Comparison of ENCODE assay signal across 9 mouse cellular contexts in the genomic region with DNA sequence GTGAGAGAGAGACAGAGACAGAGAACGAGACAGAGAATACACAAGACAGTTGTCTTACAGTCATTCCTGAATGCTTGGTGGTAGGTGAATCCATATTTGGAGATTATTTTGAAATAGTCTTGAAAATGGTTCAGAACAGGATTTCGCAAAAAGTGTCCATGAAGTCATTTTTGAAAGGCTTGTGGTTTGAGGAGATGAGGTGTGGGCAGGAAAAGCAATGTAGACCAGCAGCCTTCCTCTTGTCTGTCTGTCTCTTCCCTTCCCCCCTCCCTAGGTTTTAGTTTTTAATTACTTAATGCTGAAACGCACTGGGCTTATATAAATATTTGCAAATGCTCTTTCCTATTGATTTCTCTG.
DNase-seq lines count a peak whose midpoint lies in the region; ATAC-seq lines count a peak whose summit lies in the region.
"Had no signal": no experiment of that assay in that cellular context is flagged by ENCODE, and none has a peak within 500 bp of the region (broad histone marks: within the 10 kb centered on the region; RNA-seq: fewer than 3 reads in every experiment).

No protein-coding gene starts in this region.

- H3K27me3 ChIP-seq in embryonic facial prominence, embryonic 14.5 days (replicated peaks; ENCODE audit: control insufficient read depth, insufficient read depth, low read length), result no peaks in the 10 kb centered on the region; the same call in 1 of the 2 replicates
- H3K27me3 ChIP-seq in intestine, embryonic 16.5 days (replicated peaks; ENCODE audit: control insufficient read depth, insufficient read depth, low read length), result no peaks in the 10 kb centered on the region
- H3K27me3 ChIP-seq in midbrain, embryonic 13.5 days, result no peaks in the 10 kb centered on the region

- H3K27ac ChIP-seq in embryonic facial prominence, embryonic 14.5 days (replicated peaks; ENCODE audit: low read depth, low read length), result peak overlapping the region; percentile 99
- H3K27ac ChIP-seq in intestine, embryonic 16.5 days (ENCODE audit: low read length), result peak overlapping the region; percentile 75
- peak overlapping the region; percentile 100 for H3K27ac ChIP-seq in midbrain, embryonic 13.5 days

- peak overlapping the region; percentile 99 for H3K9ac ChIP-seq in embryonic facial prominence, embryonic 14.5 days (ENCODE audit: low read depth, low read length)
- H3K9ac ChIP-seq in intestine, embryonic 16.5 days (ENCODE audit: low read depth, low read length), result 0 out of 2 replicates have a peak overlapping the region, but pooled peaks have one; percentile 24
- peak overlapping the region; percentile 100 for H3K9ac ChIP-seq in midbrain, embryonic 13.5 days (replicated peaks)

- H3K9me3 ChIP-seq in embryonic facial prominence, embryonic 14.5 days (ENCODE audit: control insufficient read depth, low read length), result no peaks in the 10 kb centered on the region
- no peaks in the 10 kb centered on the region for H3K9me3 ChIP-seq in intestine, embryonic 16.5 days (ENCODE audit: control insufficient read depth, low read length)
- no peaks in the 10 kb centered on the region for H3K9me3 ChIP-seq in midbrain, embryonic 13.5 days

- peak overlapping the region; percentile 96 for H3K4me2 ChIP-seq in embryonic facial prominence, embryonic 14.5 days (ENCODE audit: low read depth, low read length)
- peak overlapping the region; percentile 69 for H3K4me2 ChIP-seq in intestine, embryonic 16.5 days (ENCODE audit: low read depth, low read length)
- peak overlapping the region; percentile 85 for H3K4me2 ChIP-seq in midbrain, embryonic 13.5 days (replicated peaks)

- WGBS in embryonic facial prominence, embryonic 14.5 days, result 36% methylated on average over 3 of the region's 3 CpGs
- 35% methylated on average over 3 of the region's 3 CpGs for WGBS in intestine, embryonic 16.5 days
- 32% methylated on average over 3 of the region's 3 CpGs for WGBS in midbrain, embryonic 13.5 days

- no peak for ATAC-seq in embryonic facial prominence, embryonic 14.5 days (ENCODE audit: low read depth)
- no peak for ATAC-seq in intestine, embryonic 16.5 days
- no peak for ATAC-seq in midbrain, embryonic 13.5 days

- no peaks in the 10 kb centered on the region for H3K36me3 ChIP-seq in embryonic facial prominence, embryonic 14.5 days (ENCODE audit: control insufficient read depth, insufficient read depth, low read length)
- no peaks in the 10 kb centered on the region for H3K36me3 ChIP-seq in intestine, embryonic 16.5 days (ENCODE audit: control insufficient read depth, insufficient read depth, low read length)
- no peaks in the 10 kb centered on the region for H3K36me3 ChIP-seq in midbrain, embryonic 13.5 days

- peak; percentile 11 for DNase-seq in embryo, embryonic 11 days
- DNase-seq in embryo, embryonic 10 days (ENCODE audit: low spot score), result no peak
- no peak for DNase-seq in embryonic facial prominence, embryonic 14.5 days (ENCODE audit: low spot score)
- DNase-seq in natural killer cell, adult 2 months (ENCODE audit: low spot score in 2 of 2), result no peak
- DNase-seq in ovary, postnatal 36 days (ENCODE audit: low spot score), result no peak
- no peak for DNase-seq in testis, postnatal 10 days (ENCODE audit: low spot score)
- DNase-seq: gastrocnemius, postnatal 14 days had no signal

- peak overlapping the region; percentile 92 for H3K4me3 ChIP-seq in embryonic facial prominence, embryonic 14.5 days (ENCODE audit: low read depth, low read length)
- no peak overlapping the region for H3K4me3 ChIP-seq in intestine, embryonic 16.5 days (ENCODE audit: low read length)
- H3K4me3 ChIP-seq in midbrain, embryonic 13.5 days (replicated peaks), result peak overlapping the region; percentile 93

- H3K4me1 ChIP-seq in embryonic facial prominence, embryonic 14.5 days (ENCODE audit: control insufficient read depth, insufficient read depth, low read length), result peaks cover 57% of the 10 kb centered on the region
- peaks cover 49% of the 10 kb centered on the region for H3K4me1 ChIP-seq in intestine, embryonic 16.5 days (ENCODE audit: control insufficient read depth, insufficient read depth, low read length)
- peaks cover 65% of the 10 kb centered on the region for H3K4me1 ChIP-seq in midbrain, embryonic 13.5 days (replicated peaks)

Comparison
In these comparisons a context has a peak if more than half of its experiments do, and no peak if none do; other contexts are left out.
1. H3K9ac ChIP-seq: peak in every context shown above with its lines; median percentile 100 in midbrain, embryonic 13.5 days; 99 in embryonic facial prominence, embryonic 14.5 days; 24 in intestine, embryonic 16.5 days.